Mouse (Mus musculus): ENCODE measurements around the gene Rapgefl1. TPM values are rescaled to one million over a fixed set of nuclear protein-coding genes. Genes with fewer than 3 reads are reported as not detected.
"Not testable (repeated sequence)": the region's sequence is repeated elsewhere in the genome, so short reads cannot be mapped to it uniquely, and the experiment has no call there.

Gene Rapgefl1
- total RNA-seq, 1 experiment = 0.98 TPM

DNA sequence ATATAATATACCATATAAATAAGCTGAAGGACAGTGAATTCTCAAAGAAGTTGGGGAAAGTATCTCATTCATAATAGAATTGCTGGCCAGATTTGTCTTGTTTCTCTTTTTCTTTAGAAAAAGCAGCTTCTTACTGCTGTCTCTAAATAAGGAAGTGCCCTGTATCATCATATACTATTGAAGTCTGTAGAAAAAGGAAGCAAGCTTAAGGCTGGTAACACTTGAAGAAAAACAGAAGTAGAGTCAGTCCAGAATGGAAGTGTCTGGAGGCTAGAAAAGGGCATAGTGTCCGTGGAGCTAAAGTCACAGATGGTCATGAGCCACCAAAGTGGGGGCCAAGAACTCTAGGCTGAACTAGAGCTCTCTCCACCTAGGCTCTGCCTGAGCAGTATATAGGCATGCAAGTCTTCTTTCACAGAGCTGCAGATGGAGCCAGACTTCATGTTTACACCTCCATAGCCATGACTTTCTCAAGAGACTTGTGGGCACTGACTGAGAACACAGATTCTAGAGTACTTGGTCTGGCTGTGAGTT is 19.8 kb upstream of the Rapgefl1 start:
- DNase-seq (ENCODE audit: low read depth, low spot score) = no peak
- Histone ChIP-seq H3K27ac (ENCODE audit: insufficient read depth, low read depth, low read length, poor library complexity, severe bottlenecking) (no peak overlapping the region), H3K4me3 (ENCODE audit: insufficient read depth in 1 of 2, low read depth in 1 of 2, low read length in 2 of 2, poor library complexity in 1 of 2, severe bottlenecking in 1 of 2) (no peak overlapping the region), H3K9me3 (ENCODE audit: control insufficient read depth, insufficient read depth, low read depth, low read length) (no peaks in the 10 kb centered on the region), H3K9ac (ENCODE audit: insufficient read depth, low read depth, low read length, poor library complexity, severe bottlenecking) (no peak overlapping the region), H3K36me3 (ENCODE audit: control insufficient read depth, insufficient read depth, low read length, poor library complexity, severe bottlenecking) (peaks cover 7% of the 10 kb centered on the region), H3K4me1 (ENCODE audit: control insufficient read depth in 2 of 2, insufficient read depth in 2 of 2, low read length in 2 of 2, poor library complexity in 1 of 2) (no peaks in the 10 kb centered on the region)
- in situ Hi-C loops (cut with MboI; ENCODE audit: low sequenced_read_pairs in 2 of 2, unreplicated experiment in 2 of 2) = no loop called here
- no peak for TF ChIP-seq ZC3H11A (IDR thresholded peaks at IDR 0.05; ENCODE audit: borderline replicate concordance, low read depth, low read length)
- no peak for TF ChIP-seq MAFK (IDR thresholded peaks at IDR 0.05; ENCODE audit: insufficient read depth, low read depth, low read length)
- no peak for TF ChIP-seq ZNF384 (IDR thresholded peaks at IDR 0.05; ENCODE audit: low read depth, low read length)
- TF ChIP-seq CHD2 (IDR thresholded peaks at IDR 0.05; ENCODE audit: low read depth, low read length) = no peak
- no peak for TF ChIP-seq HCFC1 (IDR thresholded peaks at IDR 0.05; ENCODE audit: borderline replicate concordance, insufficient read depth, low read length)

DNA sequence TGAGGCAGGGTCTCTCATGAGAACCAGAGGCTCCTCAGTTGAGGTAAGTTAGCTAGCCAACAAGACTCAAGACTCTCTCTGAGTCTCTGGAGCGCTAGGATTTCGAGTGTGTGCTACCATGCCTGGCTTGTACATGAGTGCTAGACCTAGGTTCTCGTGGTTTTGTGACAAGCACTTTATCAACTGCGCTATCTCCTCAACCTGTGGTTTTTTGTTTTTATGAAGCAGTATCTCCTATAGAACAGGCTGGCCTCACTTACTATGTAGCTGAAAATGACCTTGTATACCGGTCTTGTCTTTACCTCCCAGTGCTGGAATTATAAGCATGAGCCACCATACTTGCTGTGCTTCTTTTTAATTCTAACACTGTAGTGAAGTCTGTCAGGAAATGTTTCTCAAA is 15.6 kb upstream of the Rapgefl1 start:
- no peak for DNase-seq (ENCODE audit: low read depth, low spot score)
- H3K9ac ChIP-seq (ENCODE audit: insufficient read depth, low read depth, low read length, poor library complexity, severe bottlenecking) = no peak overlapping the region
- H3K4me3 ChIP-seq (ENCODE audit: insufficient read depth in 1 of 2, low read depth in 1 of 2, low read length in 2 of 2, poor library complexity in 1 of 2, severe bottlenecking in 1 of 2) = no peak overlapping the region
- H3K9me3 ChIP-seq (ENCODE audit: control insufficient read depth, insufficient read depth, low read depth, low read length) = no peaks in the 10 kb centered on the region
- H3K36me3 ChIP-seq (ENCODE audit: control insufficient read depth, insufficient read depth, low read length, poor library complexity, severe bottlenecking) = peaks cover 20% of the 10 kb centered on the region
- in situ Hi-C loops (cut with MboI; ENCODE audit: low sequenced_read_pairs in 2 of 2, unreplicated experiment in 2 of 2) = no loop called here
- TF ChIP-seq ZC3H11A (IDR thresholded peaks at IDR 0.05; ENCODE audit: borderline replicate concordance, low read depth, low read length) (no peak), ZNF384 (IDR thresholded peaks at IDR 0.05; ENCODE audit: low read depth, low read length) (no peak), MAFK (IDR thresholded peaks at IDR 0.05; ENCODE audit: insufficient read depth, low read depth, low read length) (no peak), HCFC1 (IDR thresholded peaks at IDR 0.05; ENCODE audit: borderline replicate concordance, insufficient read depth, low read length) (no peak), CHD2 (IDR thresholded peaks at IDR 0.05; ENCODE audit: low read depth, low read length) (no peak)
- H3K27ac ChIP-seq (ENCODE audit: insufficient read depth, low read depth, low read length, poor library complexity, severe bottlenecking) = no peak overlapping the region
- H3K4me1 ChIP-seq (ENCODE audit: control insufficient read depth in 2 of 2, insufficient read depth in 2 of 2, low read length in 2 of 2, poor library complexity in 1 of 2) = no peaks in the 10 kb centered on the region

DNA sequence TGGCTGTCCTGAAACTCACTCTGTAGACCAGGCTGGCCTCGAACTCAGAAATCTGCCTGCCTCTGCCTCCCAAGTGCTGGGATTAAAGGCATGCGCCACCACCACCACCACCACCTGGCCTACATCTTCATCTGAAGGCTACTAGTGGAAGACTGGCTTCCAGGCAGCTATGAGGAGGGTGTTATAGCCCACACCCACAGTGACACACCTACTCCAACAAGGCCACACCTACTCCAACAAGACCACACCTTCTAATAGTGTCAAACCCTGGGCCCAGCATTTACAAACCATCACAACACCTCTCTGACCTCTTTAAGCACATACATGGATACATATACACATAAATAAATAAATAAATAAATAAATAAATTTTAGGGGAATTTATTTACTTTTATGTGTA is 10.5 kb upstream of the Rapgefl1 start:
- peaks cover 42% of the 10 kb centered on the region for H3K36me3 ChIP-seq (ENCODE audit: control insufficient read depth, insufficient read depth, low read length, poor library complexity, severe bottlenecking)
- H3K4me3 ChIP-seq (ENCODE audit: insufficient read depth in 1 of 2, low read depth in 1 of 2, low read length in 2 of 2, poor library complexity in 1 of 2, severe bottlenecking in 1 of 2); DNase-seq (ENCODE audit: low read depth, low spot score); H3K27ac ChIP-seq (ENCODE audit: insufficient read depth, low read depth, low read length, poor library complexity, severe bottlenecking); H3K9me3 ChIP-seq (ENCODE audit: control insufficient read depth, insufficient read depth, low read depth, low read length); H3K9ac ChIP-seq (ENCODE audit: insufficient read depth, low read depth, low read length, poor library complexity, severe bottlenecking); in situ Hi-C loops (cut with MboI; ENCODE audit: low sequenced_read_pairs in 2 of 2, unreplicated experiment in 2 of 2); H3K4me1 ChIP-seq (ENCODE audit: control insufficient read depth in 2 of 2, insufficient read depth in 2 of 2, low read length in 2 of 2, poor library complexity in 1 of 2): not testable (repeated sequence)

DNA sequence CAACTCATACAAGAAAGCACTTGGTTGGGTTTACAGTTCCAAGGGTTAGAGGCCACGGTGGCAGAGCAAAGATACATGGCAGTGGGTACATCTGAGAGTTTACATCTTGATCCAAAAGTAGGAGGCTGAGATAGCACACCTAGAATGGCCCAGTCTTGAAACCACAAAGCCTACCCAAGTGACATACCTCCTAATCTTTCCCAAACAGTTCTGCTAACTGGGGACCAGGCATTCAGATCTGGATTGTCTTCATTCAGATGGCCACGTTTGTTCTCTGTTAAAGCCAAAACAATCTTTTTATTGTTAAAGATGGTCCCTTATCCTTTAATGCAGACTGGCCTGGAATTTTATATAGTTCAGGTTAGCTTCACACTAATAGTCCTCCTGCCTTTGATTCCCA is 8.7 kb upstream of the Rapgefl1 start:
- in situ Hi-C loops (cut with MboI; ENCODE audit: low sequenced_read_pairs in 2 of 2, unreplicated experiment in 2 of 2) = no loop called here
- Histone ChIP-seq H3K4me3 (ENCODE audit: insufficient read depth in 1 of 2, low read depth in 1 of 2, low read length in 2 of 2, poor library complexity in 1 of 2, severe bottlenecking in 1 of 2) (no peak overlapping the region), H3K36me3 (ENCODE audit: control insufficient read depth, insufficient read depth, low read length, poor library complexity, severe bottlenecking) (peaks cover 34% of the 10 kb centered on the region), H3K9ac (ENCODE audit: insufficient read depth, low read depth, low read length, poor library complexity, severe bottlenecking) (no peak overlapping the region), H3K4me1 (ENCODE audit: control insufficient read depth in 2 of 2, insufficient read depth in 2 of 2, low read length in 2 of 2, poor library complexity in 1 of 2) (no peaks in the 10 kb centered on the region), H3K27ac (ENCODE audit: insufficient read depth, low read depth, low read length, poor library complexity, severe bottlenecking) (no peak overlapping the region), H3K9me3 (ENCODE audit: control insufficient read depth, insufficient read depth, low read depth, low read length) (no peaks in the 10 kb centered on the region)
- TF ChIP-seq ZC3H11A (IDR thresholded peaks at IDR 0.05; ENCODE audit: borderline replicate concordance, low read depth, low read length) (no peak), CHD2 (IDR thresholded peaks at IDR 0.05; ENCODE audit: low read depth, low read length) (no peak)
- DNase-seq (ENCODE audit: low read depth, low spot score) = no peak

GRCm38 (mm10) chr11:98829091-98829775 is 7.4 kb upstream of the Rapgefl1 start:
- in situ Hi-C loops (cut with MboI; ENCODE audit: low sequenced_read_pairs in 2 of 2, unreplicated experiment in 2 of 2) = no loop called here
- H3K9ac ChIP-seq (ENCODE audit: insufficient read depth, low read depth, low read length, poor library complexity, severe bottlenecking) = no peak overlapping the region
- H3K9me3 ChIP-seq (ENCODE audit: control insufficient read depth, insufficient read depth, low read depth, low read length) = no peaks in the 10 kb centered on the region
- DNase-seq (ENCODE audit: low read depth, low spot score) = no peak
- H3K27ac ChIP-seq (ENCODE audit: insufficient read depth, low read depth, low read length, poor library complexity, severe bottlenecking) = no peak overlapping the region
- peaks cover 33% of the 10 kb centered on the region for H3K36me3 ChIP-seq (ENCODE audit: control insufficient read depth, insufficient read depth, low read length, poor library complexity, severe bottlenecking)
- H3K4me1 ChIP-seq (ENCODE audit: control insufficient read depth in 2 of 2, insufficient read depth in 2 of 2, low read length in 2 of 2, poor library complexity in 1 of 2) = 0 out of 4 replicates have a peak, but pooled peaks cover 0 to 3% of the 10 kb centered on the region in 2 experiments
- no peak for TF ChIP-seq CHD2 (IDR thresholded peaks at IDR 0.05; ENCODE audit: low read depth, low read length)
- no peak for TF ChIP-seq HCFC1 (IDR thresholded peaks at IDR 0.05; ENCODE audit: borderline replicate concordance, insufficient read depth, low read length)
- TF ChIP-seq ZNF384 (IDR thresholded peaks at IDR 0.05; ENCODE audit: low read depth, low read length) = no peak
- TF ChIP-seq ZC3H11A (IDR thresholded peaks at IDR 0.05; ENCODE audit: borderline replicate concordance, low read depth, low read length) = no peak
- TF ChIP-seq MAFK (IDR thresholded peaks at IDR 0.05; ENCODE audit: insufficient read depth, low read depth, low read length) = no peak
- H3K4me3 ChIP-seq (ENCODE audit: insufficient read depth in 1 of 2, low read depth in 1 of 2, low read length in 2 of 2, poor library complexity in 1 of 2, severe bottlenecking in 1 of 2) = no peak overlapping the region
